Mouse (Mus musculus): Measurements from ENCODE around the gene Speer2. TPM values are rescaled to one million over a fixed set of nuclear protein-coding genes. Genes with fewer than 3 reads are reported as not detected.

The Speer2 gene
- polyA plus RNA-seq (2012; rRNA removed): not detected in 2 replicates

GRCm38 (mm10) chr16:69863644-69864043 is at the start of gene Speer2:
Gene Speer2 (minus strand): TSS chr16:69863744.
- Histone ChIP-seq H3K36me3 (ENCODE audit: control insufficient read depth, insufficient read depth, low read length) (no peaks in the 10 kb centered on the region), H3K27me3 (ENCODE audit: control insufficient read depth, insufficient read depth, low read length) (no peaks in the 10 kb centered on the region), H3K4me1 (ENCODE audit: control insufficient read depth, insufficient read depth, insufficient read length, low read length) (no peaks in the 10 kb centered on the region), H3K4me3 (ENCODE audit: low read depth, low read length) (no peak within 1 kb of the TSS), H3K27ac (ENCODE audit: insufficient read depth, low read depth, low read length) (no peak within 1 kb of the TSS)
- TF ChIP-seq CTCF (IDR thresholded peaks at IDR 0.05; ENCODE audit: extremely low read depth, insufficient read length, insufficient replicate concordance, low read depth, low read length) (no peak), POLR2A (IDR thresholded peaks at IDR 0.05; ENCODE audit: low read depth, low read length) (no peak)
- 92% methylated on average over 4 of the region's 4 CpGs for WGBS

- Histone ChIP-seq H3K27ac (ENCODE audit: insufficient read depth, low read depth, low read length) (no peak overlapping the region), H3K36me3 (ENCODE audit: control insufficient read depth, insufficient read depth, low read length) (no peaks in the 10 kb centered on the region), H3K4me3 (ENCODE audit: low read depth, low read length) (no peak overlapping the region), H3K27me3 (ENCODE audit: control insufficient read depth, insufficient read depth, low read length) (no peaks in the 10 kb centered on the region), H3K4me1 (ENCODE audit: control insufficient read depth, insufficient read depth, insufficient read length, low read length) (no peaks in the 10 kb centered on the region)
- no peak for TF ChIP-seq CTCF (IDR thresholded peaks at IDR 0.05; ENCODE audit: extremely low read depth, insufficient read length, insufficient replicate concordance, low read depth, low read length)
- no peak for TF ChIP-seq POLR2A (IDR thresholded peaks at IDR 0.05; ENCODE audit: low read depth, low read length)
Measured at GRCm38 (mm10) chr16:69904303-69904702, 40.8 kb upstream of the Speer2 start.

GRCm38 (mm10) chr16:69880712-69881111 is 17.2 kb upstream of the Speer2 start:
- TF ChIP-seq CTCF (IDR thresholded peaks at IDR 0.05; ENCODE audit: extremely low read depth, insufficient read length, insufficient replicate concordance, low read depth, low read length) (no peak), POLR2A (IDR thresholded peaks at IDR 0.05; ENCODE audit: low read depth, low read length) (no peak)
- Histone ChIP-seq H3K27ac (ENCODE audit: insufficient read depth, low read depth, low read length) (no peak overlapping the region), H3K36me3 (ENCODE audit: control insufficient read depth, insufficient read depth, low read length) (no peaks in the 10 kb centered on the region), H3K27me3 (ENCODE audit: control insufficient read depth, insufficient read depth, low read length) (no peaks in the 10 kb centered on the region), H3K4me1 (ENCODE audit: control insufficient read depth, insufficient read depth, insufficient read length, low read length) (no peaks in the 10 kb centered on the region), H3K4me3 (ENCODE audit: low read depth, low read length) (no peak overlapping the region)

GRCm38 (mm10) chr16:69836628-69837027 is 26.9 kb downstream of the Speer2 start:
- Histone ChIP-seq H3K4me1 (ENCODE audit: control insufficient read depth, insufficient read depth, insufficient read length, low read length) (no peaks in the 10 kb centered on the region), H3K27me3 (ENCODE audit: control insufficient read depth, insufficient read depth, low read length) (no peaks in the 10 kb centered on the region), H3K36me3 (ENCODE audit: control insufficient read depth, insufficient read depth, low read length) (no peaks in the 10 kb centered on the region), H3K27ac (ENCODE audit: insufficient read depth, low read depth, low read length) (no peak overlapping the region), H3K4me3 (ENCODE audit: low read depth, low read length) (no peak overlapping the region)
- WGBS: 73% methylated on average over 2 of the region's 2 CpGs
- no peak for TF ChIP-seq CTCF (IDR thresholded peaks at IDR 0.05; ENCODE audit: extremely low read depth, insufficient read length, insufficient replicate concordance, low read depth, low read length)
- TF ChIP-seq POLR2A (IDR thresholded peaks at IDR 0.05; ENCODE audit: low read depth, low read length): no peak

- no peaks in the 10 kb centered on the region for H3K36me3 ChIP-seq (ENCODE audit: control insufficient read depth, insufficient read depth, low read length)
- H3K4me1 ChIP-seq (ENCODE audit: control insufficient read depth, insufficient read depth, insufficient read length, low read length): no peaks in the 10 kb centered on the region
- no peaks in the 10 kb centered on the region for H3K27me3 ChIP-seq (ENCODE audit: control insufficient read depth, insufficient read depth, low read length)
- TF ChIP-seq POLR2A (IDR thresholded peaks at IDR 0.05; ENCODE audit: low read depth, low read length) (no peak), CTCF (IDR thresholded peaks at IDR 0.05; ENCODE audit: extremely low read depth, insufficient read length, insufficient replicate concordance, low read depth, low read length) (no peak)
- no peak overlapping the region for H3K4me3 ChIP-seq (ENCODE audit: low read depth, low read length)
- 79% methylated on average over 5 of the region's 5 CpGs for WGBS
- H3K27ac ChIP-seq (ENCODE audit: insufficient read depth, low read depth, low read length): no peak overlapping the region
Measured at GRCm38 (mm10) chr16:69813652-69814051, 49.9 kb downstream of the Speer2 start.
